In the genomic region with DNA sequence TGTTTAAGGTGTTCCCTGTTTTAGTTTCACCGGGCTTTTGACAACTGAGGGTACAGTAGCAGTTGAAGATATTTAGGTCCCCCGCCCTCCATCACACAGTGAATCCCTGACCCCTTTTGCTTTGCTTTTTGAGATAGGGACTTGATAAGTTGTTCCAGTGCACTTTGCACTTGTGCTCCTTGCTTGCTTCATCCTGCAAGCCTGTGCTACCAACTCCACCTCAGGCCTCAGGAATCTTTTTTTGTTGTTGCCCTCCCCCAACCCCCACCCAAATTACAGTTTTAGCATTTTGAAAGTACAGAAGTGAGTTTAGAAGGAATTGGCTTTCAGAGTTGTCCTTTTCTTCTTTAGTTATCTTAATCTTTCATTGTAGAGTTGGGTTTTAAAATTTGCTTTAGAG, we compare ENCODE assay signal across 16 mouse cellular contexts. TPM values are rescaled to one million over a fixed set of nuclear protein-coding genes. Genes with fewer than 3 reads are reported as not detected.
DNase-seq lines count a peak whose midpoint lies in the region; ATAC-seq and TF ChIP-seq lines count a peak whose summit lies in the region.
"Had no signal": no experiment of that assay in that cellular context is flagged by ENCODE, and none has a peak within 500 bp of the region (broad histone marks: within the 10 kb centered on the region; RNA-seq: fewer than 3 reads in every experiment).

No protein-coding gene starts in this region.

- in situ Hi-C loops in CH12.LX (cut with MboI; ENCODE audit: low pct_ligation_motif_present, low pct_unique_long_range_greater_than_20kb, low sequenced_read_pairs) = no loop called here

- no peak overlapping the region for H3K4me3 ChIP-seq in heart, postnatal 0 days (ENCODE audit: low read depth, low read length)
- H3K4me3 ChIP-seq in heart, embryonic 11.5 days (ENCODE audit: low read depth, low read length) = no peak overlapping the region
- peak overlapping the region; percentile 45 to 93 (median 80) for H3K4me3 ChIP-seq in CH12.LX (replicated peaks in 1 of 3; ENCODE audit: low read depth in 2 of 3, low read length in 2 of 3, poor library complexity in 1 of 3)
- H3K4me3 ChIP-seq in liver, embryonic 14.5 days (ENCODE audit: insufficient read depth in 1 of 2, low read depth in 2 of 2, low read length in 2 of 2) = peak overlapping the region in 1 of 2 experiments; percentile 14; a peak in 1 of 4 replicates
- no peak overlapping the region for H3K4me3 ChIP-seq in hindbrain, embryonic 11.5 days (ENCODE audit: low read depth, low read length)
- H3K4me3 ChIP-seq: embryonic facial prominence, embryonic 15.5 days had no signal

- no peak for TF ChIP-seq CTCF in heart, postnatal 0 days (IDR thresholded peaks at IDR 0.05; ENCODE audit: low read depth)
- TF ChIP-seq CTCF in CH12.LX (conservative IDR thresholded peaks at IDR 0.05 in 1 of 2, IDR thresholded peaks at IDR 0.05 in 1 of 2; ENCODE audit: low read depth in 2 of 2, low read length in 2 of 2) = no peak
- TF ChIP-seq CTCF in liver, embryonic 14.5 days (IDR thresholded peaks at IDR 0.05; ENCODE audit: low read depth) = no peak

- TF ChIP-seq POLR2A in CH12.LX (IDR thresholded peaks at IDR 0.05; ENCODE audit: low read depth, low read length) = peak; percentile 36; the same call in 1 of the 2 replicates

- WGBS in heart, postnatal 0 days = 58% methylated on average over 2 of the region's 2 CpGs
- WGBS in heart, embryonic 11.5 days (ENCODE audit: insufficient replicate concordance) = 66% methylated on average over 2 of the region's 2 CpGs
- WGBS in liver, embryonic 14.5 days (ENCODE audit: insufficient replicate concordance) = 33% methylated on average over 2 of the region's 2 CpGs
- 92% methylated on average over 2 of the region's 2 CpGs for WGBS in hindbrain, embryonic 11.5 days

- dilution Hi-C loops in CH12.LX (cut with MboI; ENCODE audit: extremely low pct_ligation_motif_present, extremely low pct_unique_long_range_greater_than_20kb, low sequenced_read_pairs) = no loop called here

- no peaks in the 10 kb centered on the region for H3K9me3 ChIP-seq in heart, postnatal 0 days (replicated peaks; ENCODE audit: control insufficient read depth, low read length)
- H3K9me3 ChIP-seq in heart, embryonic 11.5 days (replicated peaks; ENCODE audit: control insufficient read depth, low read length) = no peaks in the 10 kb centered on the region
- no peaks in the 10 kb centered on the region for H3K9me3 ChIP-seq in CH12.LX (replicated peaks; ENCODE audit: low read length)
- no peaks in the 10 kb centered on the region for H3K9me3 ChIP-seq in liver, embryonic 14.5 days (ENCODE audit: control insufficient read depth, low read length)
- no peaks in the 10 kb centered on the region for H3K9me3 ChIP-seq in hindbrain, embryonic 11.5 days (ENCODE audit: control insufficient read depth, low read length)
- H3K9me3 ChIP-seq: embryonic facial prominence, embryonic 15.5 days had no signal

- H3K79me2 ChIP-seq in CH12.LX (replicated peaks; ENCODE audit: control insufficient read depth, extremely low read depth, insufficient read depth, poor library complexity, severe bottlenecking) = peaks cover 36% of the 10 kb centered on the region

- TF ChIP-seq RAD21 in CH12.LX (IDR thresholded peaks at IDR 0.05; ENCODE audit: low read depth, low read length) = no peak

- no peak overlapping the region for H3K9ac ChIP-seq in heart, postnatal 0 days (replicated peaks; ENCODE audit: low read depth, low read length)
- no peak overlapping the region for H3K9ac ChIP-seq in heart, embryonic 11.5 days (ENCODE audit: low read depth, low read length)
- H3K9ac ChIP-seq in CH12.LX (ENCODE audit: insufficient read depth, low read depth) = peak overlapping the region; percentile 67
- 0 out of 2 replicates have a peak overlapping the region, but pooled peaks have one; percentile 34 for H3K9ac ChIP-seq in liver, embryonic 14.5 days (replicated peaks)
- no peak overlapping the region for H3K9ac ChIP-seq in hindbrain, embryonic 11.5 days (ENCODE audit: low read depth, low read length)
- H3K9ac ChIP-seq: embryonic facial prominence, embryonic 15.5 days; forebrain, postnatal 0 days had no signal

- H3K27me3 ChIP-seq in heart, postnatal 0 days (ENCODE audit: control insufficient read depth, insufficient read depth, low read length) = no peaks in the 10 kb centered on the region
- no peaks in the 10 kb centered on the region for H3K27me3 ChIP-seq in heart, embryonic 11.5 days (ENCODE audit: control insufficient read depth, insufficient read depth, low read length)
- H3K27me3 ChIP-seq in CH12.LX (replicated peaks) = no peaks in the 10 kb centered on the region
- no peaks in the 10 kb centered on the region for H3K27me3 ChIP-seq in liver, embryonic 14.5 days (ENCODE audit: control insufficient read depth, insufficient read depth, low read length)
- no peaks in the 10 kb centered on the region for H3K27me3 ChIP-seq in hindbrain, embryonic 11.5 days (ENCODE audit: control insufficient read depth, insufficient read depth, low read length)
- H3K27me3 ChIP-seq: embryonic facial prominence, embryonic 15.5 days had no signal

- no peaks in the 10 kb centered on the region for H3K36me3 ChIP-seq in heart, postnatal 0 days (replicated peaks; ENCODE audit: control insufficient read depth, insufficient read depth, low read length)
- H3K36me3 ChIP-seq in heart, embryonic 11.5 days (ENCODE audit: control insufficient read depth, insufficient read depth, low read length) = no peaks in the 10 kb centered on the region
- H3K36me3 ChIP-seq in CH12.LX (replicated peaks in 1 of 2; ENCODE audit: control insufficient read depth in 1 of 2, insufficient read depth in 1 of 2, low read length in 1 of 2) = peaks cover 11 to 24% of the 10 kb centered on the region in 2 experiments
- peaks cover 40% of the 10 kb centered on the region for H3K36me3 ChIP-seq in liver, embryonic 14.5 days (replicated peaks; ENCODE audit: control insufficient read depth, insufficient read depth, low read depth)
- no peaks in the 10 kb centered on the region for H3K36me3 ChIP-seq in hindbrain, embryonic 11.5 days (ENCODE audit: control insufficient read depth, insufficient read depth, low read length)

- H3K4me2 ChIP-seq in heart, postnatal 0 days (ENCODE audit: low read depth, low read length) = peak overlapping the region; percentile 10; the same call in 1 of the 2 replicates
- H3K4me2 ChIP-seq in heart, embryonic 11.5 days = no peak overlapping the region; the same call in 1 of the 2 replicates
- peak overlapping the region; percentile 99 for H3K4me2 ChIP-seq in CH12.LX (ENCODE audit: insufficient read depth, low read depth, poor library complexity, severe bottlenecking)
- H3K4me2 ChIP-seq in liver, embryonic 14.5 days (ENCODE audit: low read depth) = peak overlapping the region; percentile 27; the same call in 1 of the 2 replicates
- H3K4me2 ChIP-seq in hindbrain, embryonic 11.5 days (replicated peaks; ENCODE audit: low read depth, low read length) = no peak overlapping the region
- H3K4me2 ChIP-seq: embryonic facial prominence, embryonic 15.5 days had no signal

- H3K4me1 ChIP-seq in heart, postnatal 0 days (ENCODE audit: control insufficient read depth, insufficient read depth) = peaks cover 18% of the 10 kb centered on the region; the same call in 1 of the 2 replicates
- H3K4me1 ChIP-seq in heart, embryonic 11.5 days (ENCODE audit: control insufficient read depth, insufficient read depth, low read length) = peaks cover 11% of the 10 kb centered on the region
- H3K4me1 ChIP-seq in CH12.LX (ENCODE audit: control insufficient read depth in 1 of 2, insufficient read depth in 2 of 2) = peaks cover 5 to 23% of the 10 kb centered on the region in 2 experiments; a peak in 2 of 4 replicates
- peaks cover 3 to 8% of the 10 kb centered on the region in 2 experiments for H3K4me1 ChIP-seq in liver, embryonic 14.5 days (replicated peaks; ENCODE audit: control insufficient read depth in 2 of 2, insufficient read depth in 2 of 2, low read length in 1 of 2)
- no peaks in the 10 kb centered on the region for H3K4me1 ChIP-seq in hindbrain, embryonic 11.5 days (replicated peaks; ENCODE audit: control insufficient read depth, insufficient read depth, low read length)

- H3K27ac ChIP-seq in heart, postnatal 0 days (ENCODE audit: low read depth) = no peak overlapping the region
- no peak overlapping the region for H3K27ac ChIP-seq in heart, embryonic 11.5 days (ENCODE audit: low read depth, low read length)
- H3K27ac ChIP-seq in CH12.LX (ENCODE audit: insufficient read depth, low read depth) = peak overlapping the region; percentile 64; the same call in 1 of the 2 replicates
- H3K27ac ChIP-seq in liver, embryonic 14.5 days = no peak overlapping the region
- no peak overlapping the region for H3K27ac ChIP-seq in hindbrain, embryonic 11.5 days (ENCODE audit: low read depth, low read length)
- H3K27ac ChIP-seq: embryonic facial prominence, embryonic 15.5 days had no signal

- no peak for TF ChIP-seq EP300 in heart, postnatal 0 days (IDR thresholded peaks at IDR 0.05; ENCODE audit: low read depth)
- 0 out of 2 replicates have a peak, but pooled peaks have one; percentile 16 for TF ChIP-seq EP300 in CH12.LX (IDR thresholded peaks at IDR 0.05; ENCODE audit: low read length)
- TF ChIP-seq EP300 in liver, embryonic 14.5 days (IDR thresholded peaks at IDR 0.05; ENCODE audit: low read depth) = no peak

- ATAC-seq in heart, postnatal 0 days (ENCODE audit: insufficient read depth, low read depth) = no peak
- no peak for ATAC-seq in heart, embryonic 11.5 days (replicated peaks; ENCODE audit: insufficient number of reproducible peaks, low FRiP score, low TSS enrichment)
- no peak for ATAC-seq in liver, embryonic 14.5 days (ENCODE audit: insufficient read depth)
- no peak for ATAC-seq in hindbrain, embryonic 11.5 days (ENCODE audit: low FRiP score)
- ATAC-seq: CD4-positive, CD25-positive, alpha-beta regulatory T cell, adult 4 months; forebrain, postnatal 0 days had no signal

- no peak for DNase-seq in heart, postnatal 0 days (ENCODE audit: low spot score)
- DNase-seq in CH12.LX (ENCODE audit: extremely low read depth) (no peak), NIH3T3 (ENCODE audit: low read depth) (peak; percentile 35)
- no peak for DNase-seq in liver, embryonic 14.5 days (ENCODE audit: low read depth in 3 of 3, low spot score in 3 of 3)
- DNase-seq in hindbrain, embryonic 11.5 days (ENCODE audit: low spot score) = no peak
- no peak for DNase-seq in layer of hippocampus, postnatal 25 days (ENCODE audit: extremely low spot score in 1 of 2, low spot score in 1 of 2)
- DNase-seq: cerebellum, postnatal 36 days; forebrain, postnatal 0 days; gastrocnemius, postnatal 36 days; lung, adult 2 months; thymus, postnatal 36 days had no signal

RNA-seq across cellular contexts. Expression of gene Gm9887, which starts 3.9 kb away (rescaled TPM):
- total RNA-seq in heart, postnatal 0 days (2014; rRNA removed; ENCODE audit: low replicate concordance) = not detected in 2 replicates
- polyA plus RNA-seq in heart, postnatal 0 days (2015; fragmentation: Nextera tagmentation; extraction: Ambion mirVana) = 0.55 and 1.9 TPM in 2 replicates
- polyA plus RNA-seq in heart, embryonic 11.5 days (2014; fragmentation: Nextera tagmentation; extraction: Ambion mirVana) = 1.3 and 1.5 TPM in 2 replicates
- 4.3 TPM in 2 replicates for total RNA-seq in CH12.LX (2012; rRNA removed)
- total RNA-seq in CH12.LX (2014; rRNA removed) = not detected in 2 replicates
- polyA plus RNA-seq in CH12.LX (2012; ENCODE audit: insufficient read length, low read depth) = 3.4 and 4.3 TPM in 2 replicates
- 0.20 and 0.23 TPM in 2 replicates for polyA plus RNA-seq in liver, embryonic 14.5 days (2012; rRNA removed)
- 0.40 and 1.0 TPM in 2 replicates for polyA plus RNA-seq in liver, embryonic 14.5 days (2014; fragmentation: Nextera tagmentation; extraction: Ambion mirVana)
- 1.3 and 2.2 TPM in 2 replicates for polyA plus RNA-seq in hindbrain, embryonic 11.5 days (2014; fragmentation: Nextera tagmentation; extraction: Ambion mirVana)
- 1 to 10 TPM; 1.1 to 1.3 TPM for total RNA-seq in layer of hippocampus, postnatal 25 days (2021)
- total RNA-seq: gastrocnemius, postnatal 36 days; layer of hippocampus, adult 18-20 months; megakaryocyte-erythroid progenitor cell, adult 5-6 weeks had no signal

RNA-seq across cellular contexts. Expression of gene Arf6, which starts 4.2 kb away (rescaled TPM):
- 115 and 155 TPM in 2 replicates for total RNA-seq in heart, postnatal 0 days (2014; rRNA removed; ENCODE audit: low replicate concordance)
- 32.4 and 35.6 TPM in 2 replicates for polyA plus RNA-seq in heart, postnatal 0 days (2015; fragmentation: Nextera tagmentation; extraction: Ambion mirVana)
- 38.0 and 41.6 TPM in 2 replicates for polyA plus RNA-seq in heart, embryonic 11.5 days (2014; fragmentation: Nextera tagmentation; extraction: Ambion mirVana)
- total RNA-seq in CH12.LX (2012; rRNA removed) (273 and 312 TPM in 2 replicates), CH12.LX (2014; rRNA removed) (308 and 375 TPM in 2 replicates)
- 224 and 258 TPM in 2 replicates for polyA plus RNA-seq in CH12.LX (2012; ENCODE audit: insufficient read length, low read depth)
- 41.3 and 45.8 TPM in 2 replicates for polyA plus RNA-seq in liver, embryonic 14.5 days (2012; rRNA removed)
- 35.7 and 39.6 TPM in 2 replicates for polyA plus RNA-seq in liver, embryonic 14.5 days (2014; fragmentation: Nextera tagmentation; extraction: Ambion mirVana)
- polyA plus RNA-seq in hindbrain, embryonic 11.5 days (2014; fragmentation: Nextera tagmentation; extraction: Ambion mirVana) = 47.4 and 49.9 TPM in 2 replicates
- total RNA-seq in layer of hippocampus, postnatal 25 days (2021) = 10 to 100 TPM; 49.1 to 50.3 TPM

RNA-seq across cellular contexts. Expression of gene Nemf, which starts 19.2 kb away (rescaled TPM):
- 12.1 and 23.2 TPM in 2 replicates for total RNA-seq in heart, postnatal 0 days (2014; rRNA removed; ENCODE audit: low replicate concordance)
- polyA plus RNA-seq in heart, postnatal 0 days (2015; fragmentation: Nextera tagmentation; extraction: Ambion mirVana) = 45.7 and 45.9 TPM in 2 replicates
- 62.1 and 69.9 TPM in 2 replicates for polyA plus RNA-seq in heart, embryonic 11.5 days (2014; fragmentation: Nextera tagmentation; extraction: Ambion mirVana)
- total RNA-seq in CH12.LX (2012; rRNA removed) (34.3 and 37.5 TPM in 2 replicates), CH12.LX (2014; rRNA removed) (56.6 and 71.0 TPM in 2 replicates)
- polyA plus RNA-seq in CH12.LX (2012; ENCODE audit: insufficient read length, low read depth) = 44.9 and 54.7 TPM in 2 replicates
- polyA plus RNA-seq in liver, embryonic 14.5 days (2012; rRNA removed) = 5.2 and 11.1 TPM in 2 replicates
- 33.7 and 35.4 TPM in 2 replicates for polyA plus RNA-seq in liver, embryonic 14.5 days (2014; fragmentation: Nextera tagmentation; extraction: Ambion mirVana)
- polyA plus RNA-seq in hindbrain, embryonic 11.5 days (2014; fragmentation: Nextera tagmentation; extraction: Ambion mirVana) = 90.2 and 108 TPM in 2 replicates
- 10 to 100 TPM; 41.3 to 43.3 TPM for total RNA-seq in layer of hippocampus, postnatal 25 days (2021)

Comparison
In these comparisons a context has a peak if more than half of its experiments do, and no peak if none do; other contexts are left out.
1. H3K4me2 ChIP-seq: peak in heart, postnatal 0 days (single experiment), CH12.LX (single experiment) and liver, embryonic 14.5 days (single experiment); none in heart, embryonic 11.5 days (single experiment) and hindbrain, embryonic 11.5 days (single experiment).
2. H3K4me3 ChIP-seq: peak in CH12.LX (3 of 3); none in heart, postnatal 0 days (single experiment), heart, embryonic 11.5 days (single experiment) and hindbrain, embryonic 11.5 days (single experiment).
3. H3K9ac ChIP-seq: peak in CH12.LX (single experiment) and liver, embryonic 14.5 days (single experiment); none in heart, postnatal 0 days (single experiment), heart, embryonic 11.5 days (single experiment) and hindbrain, embryonic 11.5 days (single experiment).